Mouse (Mus musculus): ENCODE results near the gene Gabra5.

The Gabra5 gene

GRCm38 (mm10) chr7:57509681-57510141 lies at the start of gene Gabra5:
TSS of gene Gabra5 (minus strand) at chr7:57510059.
- DNase-seq (ENCODE audit: low read depth): no peak

GRCm38 (mm10) chr7:57538565-57538964 lies 28.7 kb upstream of the Gabra5 start:
- DNase-seq (ENCODE audit: low read depth): peak; percentile 64

- DNase-seq (ENCODE audit: low read depth): no peak
Measured at GRCm38 (mm10) chr7:57532676-57533075, 22.8 kb upstream of the Gabra5 start.

GRCm38 (mm10) chr7:57529954-57530353 lies 20.1 kb upstream of the Gabra5 start:
- no peak for DNase-seq (ENCODE audit: low read depth)

GRCm38 (mm10) chr7:57529451-57529850 lies 19.6 kb upstream of the Gabra5 start:
- DNase-seq (ENCODE audit: low read depth): no peak

GRCm38 (mm10) chr7:57512955-57513354 lies 3.1 kb upstream of the Gabra5 start:
- DNase-seq (ENCODE audit: low read depth): no peak

- DNase-seq (ENCODE audit: low read depth): no peak
Measured at GRCm38 (mm10) chr7:57508860-57509632, 813 bp downstream of the Gabra5 start.

GRCm38 (mm10) chr7:57502809-57503208 lies 7.0 kb downstream of the Gabra5 start:
- no peak for DNase-seq (ENCODE audit: low read depth)

GRCm38 (mm10) chr7:57491795-57492194 lies 18.1 kb downstream of the Gabra5 start:
- DNase-seq (ENCODE audit: low read depth): no peak

- DNase-seq (ENCODE audit: low read depth): no peak
Measured at GRCm38 (mm10) chr7:57486907-57487306, 23.0 kb downstream of the Gabra5 start.

- DNase-seq (ENCODE audit: low read depth): peak; percentile 39
Measured at GRCm38 (mm10) chr7:57482896-57483295, 27.0 kb downstream of the Gabra5 start.

GRCm38 (mm10) chr7:57473811-57474525 lies 35.9 kb downstream of the Gabra5 start:
- DNase-seq (ENCODE audit: low read depth): peak; percentile 42

- no peak for DNase-seq (ENCODE audit: low read depth)
Measured at GRCm38 (mm10) chr7:57471316-57471715, 38.5 kb downstream of the Gabra5 start.

- peak; percentile 1 for DNase-seq (ENCODE audit: low read depth)
Measured at GRCm38 (mm10) chr7:57460354-57460753, 49.5 kb downstream of the Gabra5 start.

- DNase-seq (ENCODE audit: low read depth): no peak
Measured at GRCm38 (mm10) chr7:57448239-57448638, 61.6 kb downstream of the Gabra5 start.

- DNase-seq (ENCODE audit: low read depth): no peak
Measured at GRCm38 (mm10) chr7:57422675-57423074, 87.2 kb downstream of the Gabra5 start.

- no peak for DNase-seq (ENCODE audit: low read depth)
Measured at GRCm38 (mm10) chr7:57421044-57421443, 88.8 kb downstream of the Gabra5 start.

- no peak for DNase-seq (ENCODE audit: low read depth)
Measured at GRCm38 (mm10) chr7:57419392-57419791, 90.5 kb downstream of the Gabra5 start, which contains the start of gene Gabrb3. TSS of gene Gabrb3 (plus strand) at chr7:57419692.

- no peak for DNase-seq (ENCODE audit: low read depth)
Measured at GRCm38 (mm10) chr7:57412896-57413295, 97.0 kb downstream of the Gabra5 start.

GRCm38 (mm10) chr7:57411163-57411562 lies 98.7 kb downstream of the Gabra5 start:
- no peak for DNase-seq (ENCODE audit: low read depth)

- no peak for DNase-seq (ENCODE audit: low read depth)
Measured at GRCm38 (mm10) chr7:57393551-57393950, 116.3 kb downstream of the Gabra5 start.

- DNase-seq (ENCODE audit: low read depth): no peak
Measured at GRCm38 (mm10) chr7:57390046-57390445, 119.8 kb downstream of the Gabra5 start.

GRCm38 (mm10) chr7:57387341-57387654 lies 122.6 kb downstream of the Gabra5 start:
- DNase-seq (ENCODE audit: low read depth): no peak

All from 416B (cell line).